Mouse (Mus musculus) gastrocnemius, adult 2 months (tissue): ENCODE results near the gene Hoxb6. TPM values are rescaled to one million over a fixed set of nuclear protein-coding genes. Genes with fewer than 3 reads are reported as not detected.

ENCODE experiments used
- DNase-seq: peaks from one replicate; pipeline ENCODE4 v3.0.0; 2022
- H3K27ac ChIP-seq: fragments of 200-600 bp; 2 replicates; pipeline ENCODE4 v1.8.1; 2022; ENCODE audit warnings: mild to moderate bottlenecking
- H3K4me3 ChIP-seq: fragments of 200-600 bp; 2 replicates; pipeline ENCODE4 v1.8.1; 2022; ENCODE audit warnings: mild to moderate bottlenecking, moderate library complexity
- CTCF ChIP-seq: fragments of 200-600 bp; IDR thresholded peaks from 2 replicates; pipeline ENCODE4 v1.8.1; 2022; ENCODE audit warnings: antibody characterized with exemption, mild to moderate bottlenecking, moderate library complexity
- intact Hi-C: fragments of 180-260 bp; cut with DNase I; formaldehyde crosslinking; loops from one replicate; pipeline ENCODE4 v1.15.1; 2025
- total RNA-seq, 2 experiments: library from RNA; stranded (reverse); gene quantifications; 2 replicates each; pipeline ENCODE4 v1.2.3; 2021

Gene Hoxb6
- total RNA-seq, 2 experiments from 2014 or later = 0.56 to 0.64 TPM

- no peak for DNase-seq
- intact Hi-C loops = loop anchor here (1.0 kb wide), 1 partner anchor 8 kb away; no protein-coding TSS in a partner anchor
- Histone ChIP-seq H3K27ac (peak overlapping the region; percentile 89), H3K4me3 (peak overlapping the region; percentile 73)
- TF ChIP-seq CTCF = no peak
Observed at GRCm38 (mm10) chr11:96284774-96285734, 7.2 kb upstream of the Hoxb6 start.

GRCm38 (mm10) chr11:96285771-96286738 is 6.2 kb upstream of the Hoxb6 start, which contains the start of gene Hoxb7:
Hoxb7 (plus strand) TSS chr11:96286623.
- TF ChIP-seq CTCF = no peak
- Histone ChIP-seq H3K27ac (peak within 1 kb of the TSS; percentile 89), H3K4me3 (peak within 1 kb of the TSS; percentile 73)
- intact Hi-C loops = no loop called here
- DNase-seq = no peak

- intact Hi-C loops = no loop called here
- Histone ChIP-seq H3K27ac (peak overlapping the region; percentile 89), H3K4me3 (peak overlapping the region; percentile 73)
- DNase-seq = no peak
- TF ChIP-seq CTCF = no peak
Observed at GRCm38 (mm10) chr11:96286739-96287385, 5.4 kb upstream of the Hoxb6 start.

GRCm38 (mm10) chr11:96287411-96287810 is 4.9 kb upstream of the Hoxb6 start:
- DNase-seq = no peak
- TF ChIP-seq CTCF = no peak
- peak overlapping the region; percentile 89 for H3K27ac ChIP-seq
- peak overlapping the region; percentile 73 for H3K4me3 ChIP-seq
- intact Hi-C loops = no loop called here

GRCm38 (mm10) chr11:96288455-96289221 is 3.6 kb upstream of the Hoxb6 start:
- intact Hi-C loops = no loop called here
- H3K4me3 ChIP-seq = no peak overlapping the region
- TF ChIP-seq CTCF = no peak
- no peak for DNase-seq
- H3K27ac ChIP-seq = 0 out of 2 replicates have a peak overlapping the region, but pooled peaks have one; percentile 24

- DNase-seq = no peak
- intact Hi-C loops = no loop called here
- H3K27ac ChIP-seq = 0 out of 2 replicates have a peak overlapping the region, but pooled peaks have one; percentile 40
- no peak overlapping the region for H3K4me3 ChIP-seq
- TF ChIP-seq CTCF = no peak
Observed at GRCm38 (mm10) chr11:96289293-96289692, 3.0 kb upstream of the Hoxb6 start.

GRCm38 (mm10) chr11:96289837-96290236 is 2.4 kb upstream of the Hoxb6 start:
- TF ChIP-seq CTCF = no peak
- Histone ChIP-seq H3K4me3 (no peak overlapping the region), H3K27ac (peak overlapping the region; percentile 40; the same call in 1 of the 2 replicates)
- intact Hi-C loops = no loop called here
- no peak for DNase-seq

- intact Hi-C loops = no loop called here
Observed at GRCm38 (mm10) chr11:96290705-96291355, 1.4 kb upstream of the Hoxb6 start.

GRCm38 (mm10) chr11:96292565-96293301 is 457 bp downstream of the Hoxb6 start:
- intact Hi-C loops = loop anchor here (1.0 kb wide), 1 partner anchor 8 kb away; no protein-coding TSS in a partner anchor
- H3K27ac ChIP-seq = peak overlapping the region; percentile 77
- DNase-seq = no peak
- no peak for TF ChIP-seq CTCF
- peak overlapping the region; percentile 69 for H3K4me3 ChIP-seq

More at GRCm38 (mm10) chr11:96290705-96291355, 1.4 kb upstream of the Hoxb6 start:
- Histone ChIP-seq H3K4me3 (peak overlapping the region; percentile 69), H3K27ac (peak overlapping the region; percentile 77)
- no peak for DNase-seq
- no peak for TF ChIP-seq CTCF

- intact Hi-C loops = loop anchor here (1.0 kb wide), 1 partner anchor 9 kb away; no protein-coding TSS in a partner anchor
- Histone ChIP-seq H3K27ac (peak overlapping the region; percentile 77), H3K4me3 (peak overlapping the region; percentile 69)
- TF ChIP-seq CTCF = no peak
- no peak for DNase-seq
Observed at GRCm38 (mm10) chr11:96293302-96293921, 1.1 kb downstream of the Hoxb6 start.
